16 mouse cellular contexts compared by ENCODE assay signal in genomic region chr17:65725381-65725780, GRCm38 (mm10).
"Had no signal": no experiment of that assay in that cellular context is flagged by ENCODE, and none has a peak within 500 bp of the region (broad histone marks: within the 10 kb centered on the region; RNA-seq: fewer than 3 reads in every experiment).

No protein-coding gene starts in this region.

- ATAC-seq: lung, postnatal 0 days; midbrain, embryonic 15.5 days had no signal

- H3K27me3 ChIP-seq: limb, embryonic 12.5 days; midbrain, embryonic 15.5 days; neural tube, embryonic 12.5 days had no signal

- H3K27ac ChIP-seq: kidney, postnatal 0 days; limb, embryonic 12.5 days; liver, embryonic 14.5 days; midbrain, embryonic 15.5 days; neural tube, embryonic 12.5 days; stomach, postnatal 0 days had no signal

- H3K4me1 ChIP-seq: neural tube, embryonic 12.5 days had no signal

- H3K36me3 ChIP-seq: midbrain, embryonic 15.5 days had no signal

- H3K4me2 ChIP-seq: limb, embryonic 12.5 days; midbrain, embryonic 11.5 days; midbrain, embryonic 15.5 days; neural tube, embryonic 12.5 days had no signal

- H3K9me3 ChIP-seq: limb, embryonic 12.5 days; midbrain, embryonic 15.5 days; neural tube, embryonic 12.5 days had no signal

- DNase-seq: kidney, postnatal 36 days; layer of hippocampus, adult 9-11 months; layer of hippocampus, postnatal 36 days; liver; lung, adult 2 months; lung, postnatal 36 days; right cerebral cortex, postnatal 14 days; thymus, postnatal 4 days had no signal

- H3K9ac ChIP-seq: limb, embryonic 12.5 days; liver, embryonic 14.5 days; midbrain, embryonic 15.5 days; neural tube, embryonic 12.5 days had no signal

- H3K4me3 ChIP-seq: limb, embryonic 12.5 days; midbrain, embryonic 15.5 days; neural tube, embryonic 12.5 days had no signal
